Mouse (Mus musculus) retina, adult 2 months (tissue): ENCODE measurements around the gene Eps15.
"Not testable (repeated sequence)": the region's sequence is repeated elsewhere in the genome, so short reads cannot be mapped to it uniquely, and the experiment has no call there.

Source experiments
- DNase-seq: peaks from one replicate; pipeline ENCODE4 v3.0.0-alpha.2; 2012; ENCODE audit warnings: low read depth, low spot score

Eps15 gene

GRCm38 (mm10) chr4:109400366-109400980, 120.4 kb downstream of the Eps15 start:
- DNase-seq = no peak

- no peak for DNase-seq
Measured at GRCm38 (mm10) chr4:109401176-109401689, 121.2 kb downstream of the Eps15 start.

GRCm38 (mm10) chr4:109404908-109405307, 124.8 kb downstream of the Eps15 start:
- not testable (repeated sequence) for DNase-seq

- DNase-seq = no peak
Measured at GRCm38 (mm10) chr4:109405415-109405814, 125.3 kb downstream of the Eps15 start.

GRCm38 (mm10) chr4:109406054-109406485, 126.0 kb downstream of the Eps15 start:
- DNase-seq = peak; percentile 50

GRCm38 (mm10) chr4:109406486-109407175, 126.6 kb downstream of the Eps15 start, which contains the start of gene Ttc39a:
Ttc39a (plus strand) TSS chr4:109406623.
- peak; percentile 13 for DNase-seq

- no peak for DNase-seq
Measured at GRCm38 (mm10) chr4:109407176-109407520, 127.1 kb downstream of the Eps15 start.

- no peak for DNase-seq
Measured at GRCm38 (mm10) chr4:109407701-109408485, 127.8 kb downstream of the Eps15 start.

- no peak for DNase-seq
Measured at GRCm38 (mm10) chr4:109410681-109411376, 130.8 kb downstream of the Eps15 start.

GRCm38 (mm10) chr4:109411377-109411967, 131.4 kb downstream of the Eps15 start:
- no peak for DNase-seq

- DNase-seq = no peak
Measured at GRCm38 (mm10) chr4:109412233-109412632, 132.2 kb downstream of the Eps15 start.

- DNase-seq = no peak
Measured at GRCm38 (mm10) chr4:109417998-109418397, 137.9 kb downstream of the Eps15 start.

GRCm38 (mm10) chr4:109419017-109419416, 138.9 kb downstream of the Eps15 start:
- no peak for DNase-seq

- no peak for DNase-seq
Measured at GRCm38 (mm10) chr4:109419563-109419962, 139.5 kb downstream of the Eps15 start.

- no peak for DNase-seq
Measured at GRCm38 (mm10) chr4:109420138-109420795, 140.2 kb downstream of the Eps15 start.

GRCm38 (mm10) chr4:109421608-109422007, 141.5 kb downstream of the Eps15 start:
- no peak for DNase-seq

- DNase-seq = no peak
Measured at GRCm38 (mm10) chr4:109422436-109422835, 142.4 kb downstream of the Eps15 start.

GRCm38 (mm10) chr4:109423438-109423837, 143.4 kb downstream of the Eps15 start:
- DNase-seq = no peak

- DNase-seq = no peak
Measured at GRCm38 (mm10) chr4:109427058-109427457, 147.0 kb downstream of the Eps15 start.

- no peak for DNase-seq
Measured at GRCm38 (mm10) chr4:109430250-109430649, 150.2 kb downstream of the Eps15 start.

- peak; percentile 26 for DNase-seq
Measured at GRCm38 (mm10) chr4:109430854-109431253, 150.8 kb downstream of the Eps15 start.
